In the genomic region with DNA sequence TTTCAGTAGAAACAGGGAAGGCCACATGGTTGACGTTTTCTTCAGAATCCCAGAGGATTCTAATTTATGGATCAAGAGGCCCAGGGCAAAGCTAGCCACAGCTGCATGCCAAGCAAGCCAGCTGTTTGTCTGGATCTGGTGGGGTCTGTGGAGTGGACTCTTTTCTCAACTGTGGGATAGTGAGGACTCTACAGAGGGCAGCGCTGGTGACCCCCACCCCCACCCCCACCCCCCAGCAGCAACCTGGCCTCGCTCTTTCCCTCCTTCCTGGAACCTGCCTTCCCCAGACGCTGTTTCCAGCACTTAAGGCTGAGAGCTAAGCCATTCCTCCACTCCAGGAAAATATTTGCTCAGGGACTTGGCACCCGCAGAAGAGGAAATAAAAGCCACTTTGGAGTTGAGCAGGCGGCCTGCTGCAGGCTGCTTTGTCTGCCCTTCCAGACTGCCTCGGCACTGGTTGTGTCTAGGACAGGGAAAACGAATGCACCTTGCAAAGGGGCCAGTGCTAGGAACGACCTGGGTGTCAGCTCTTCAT, we compare ENCODE assay signal across 11 mouse cellular contexts. TPM values are rescaled to one million over a fixed set of nuclear protein-coding genes. Genes with fewer than 3 reads are reported as not detected.
DNase-seq lines count a peak whose midpoint lies in the region; ATAC-seq and TF ChIP-seq lines count a peak whose summit lies in the region.
"Had no signal": no experiment of that assay in that cellular context is flagged by ENCODE, and none has a peak within 500 bp of the region (broad histone marks: within the 10 kb centered on the region; RNA-seq: fewer than 3 reads in every experiment).

No protein-coding gene starts in this region.

- H3K9me3 ChIP-seq in heart, embryonic 15.5 days (replicated peaks) = no peaks in the 10 kb centered on the region

- 39% methylated on average over 9 of the region's 9 CpGs for WGBS in heart, embryonic 15.5 days
- WGBS in cerebellum, adult 2 months = 71% methylated on average over 9 of the region's 9 CpGs

- H3K4me2 ChIP-seq in heart, embryonic 15.5 days = no peak overlapping the region
- H3K4me2 ChIP-seq: hindbrain, embryonic 14.5 days had no signal

- peak; percentile 94 for DNase-seq in heart, adult 11 months
- no peak for DNase-seq in heart, postnatal 4 days
- peak; percentile 32 for DNase-seq in kidney, postnatal 14 days
- DNase-seq in lung, postnatal 36 days = peak; percentile 68
- DNase-seq in cerebellum, adult 2 months = no peak
- DNase-seq in adipocyte (ENCODE audit: low spot score) = no peak
- no peak for DNase-seq in layer of hippocampus, adult 18-20 months (ENCODE audit: low spot score in 2 of 2)
- DNase-seq: forebrain, postnatal 0 days; thymus, adult 18-20 months had no signal

- peaks cover 4% of the 10 kb centered on the region for H3K4me1 ChIP-seq in heart, embryonic 15.5 days (replicated peaks)
- H3K4me1 ChIP-seq in cerebellum, adult 2 months (ENCODE audit: control insufficient read depth, insufficient read depth, low read length) = peaks cover 3% of the 10 kb centered on the region; the same call in 1 of the 2 replicates

- H3K4me3 ChIP-seq in heart, embryonic 15.5 days = no peak overlapping the region
- H3K4me3 ChIP-seq in cerebellum, adult 2 months (replicated peaks; ENCODE audit: insufficient read depth, low read depth, low read length) = no peak overlapping the region

- no peak for TF ChIP-seq CTCF in cerebellum, adult 2 months (IDR thresholded peaks at IDR 0.05; ENCODE audit: borderline replicate concordance, insufficient read depth, low read depth, low read length)

- H3K27ac ChIP-seq in heart, embryonic 15.5 days = peak overlapping the region; percentile 49
- H3K27ac ChIP-seq in cerebellum, adult 2 months (ENCODE audit: insufficient read depth, low read length) = no peak overlapping the region
- H3K27ac ChIP-seq: hindbrain, embryonic 14.5 days had no signal

- H3K27me3 ChIP-seq in heart, embryonic 15.5 days = no peaks in the 10 kb centered on the region
- no peaks in the 10 kb centered on the region for H3K27me3 ChIP-seq in cerebellum, adult 2 months (ENCODE audit: control insufficient read depth, insufficient read depth, low read length)

- ATAC-seq in heart, embryonic 15.5 days (replicated peaks; ENCODE audit: insufficient number of reproducible peaks, insufficient read depth, low FRiP score, low read depth) = 0 out of 2 replicates have a peak, but pooled peaks have one; percentile 29
- ATAC-seq: forebrain, postnatal 0 days had no signal

- H3K36me3 ChIP-seq in heart, embryonic 15.5 days = no peaks in the 10 kb centered on the region

- no peak for TF ChIP-seq POLR2A in cerebellum, adult 2 months (IDR thresholded peaks at IDR 0.05; ENCODE audit: borderline replicate concordance, insufficient read depth, low read length)

- H3K9ac ChIP-seq in heart, embryonic 15.5 days = no peak overlapping the region
- H3K9ac ChIP-seq: forebrain, postnatal 0 days; hindbrain, embryonic 14.5 days had no signal

RNA-seq across cellular contexts. Expression of gene Sdc1, which starts 27.4 kb away (rescaled TPM):
- total RNA-seq in heart, postnatal 4 days (2021) = 10 to 100 TPM; 30.2 to 30.8 TPM
- polyA plus RNA-seq in heart, embryonic 15.5 days (2015; fragmentation: Nextera tagmentation; extraction: Ambion mirVana) = 33.9 and 48.6 TPM in 2 replicates
- polyA plus RNA-seq in cerebellum, adult 2 months (2012; rRNA removed) = 10.8 and 16.9 TPM in 2 replicates
- 1 to 10 TPM in 1 of 2 experiments, under 1 TPM in 1; 0.67 to 1.0 TPM for total RNA-seq in layer of hippocampus, adult 18-20 months (2021)

Comparison
In these comparisons a context has a peak if more than half of its experiments do, and no peak if none do; other contexts are left out.
1. DNase-seq: peak in heart, adult 11 months (single experiment), kidney, postnatal 14 days (single experiment) and lung, postnatal 36 days (single experiment); none in heart, postnatal 4 days (single experiment), cerebellum, adult 2 months (0 of 2), adipocyte (single experiment) and layer of hippocampus, adult 18-20 months (0 of 2).
2. RNA of gene Sdc1, which starts 27.4 kb away (total RNA-seq): 30.2 to 30.8 TPM in heart, postnatal 4 days; 0.67 to 1.0 TPM in layer of hippocampus, adult 18-20 months; every median in the first group is over 10 times any median in the second.